In genomic region chr8:94127711-94128110, GRCm38 (mm10) we compare ENCODE assay signal across 34 mouse cellular contexts. TPM values are rescaled to one million over a fixed set of nuclear protein-coding genes. Genes with fewer than 3 reads are reported as not detected.
A peak's percentile ranks its signal among the peaks of the same experiment; 100 is the strongest.
DNase-seq lines count a peak whose midpoint lies in the region; ATAC-seq and TF ChIP-seq lines count a peak whose summit lies in the region.
"Had no signal": no experiment of that assay in that cellular context is flagged by ENCODE, and none has a peak within 500 bp of the region (broad histone marks: within the 10 kb centered on the region; RNA-seq: fewer than 3 reads in every experiment).

No protein-coding gene starts in this region.

- no peaks in the 10 kb centered on the region for H3K9me3 ChIP-seq in forebrain, postnatal 0 days (ENCODE audit: low read length)
- H3K9me3 ChIP-seq: embryonic facial prominence, embryonic 15.5 days; heart, embryonic 12.5 days; neural tube, embryonic 15.5 days had no signal

- no peak for TF ChIP-seq CTCF in layer of hippocampus, adult 2 months (conservative IDR thresholded peaks at IDR 0.05)
- TF ChIP-seq CTCF in Patski (IDR thresholded peaks at IDR 0.05) = no peak
- TF ChIP-seq CTCF in brain, embryonic 14.5 days (IDR thresholded peaks at IDR 0.05; ENCODE audit: borderline replicate concordance, extremely low read depth, insufficient read depth, insufficient read length) = no peak
- no peak for TF ChIP-seq CTCF in forebrain, postnatal 0 days (IDR thresholded peaks at IDR 0.05; ENCODE audit: low read depth)

- POLR2A ChIA-PET in Patski (lab: Charles Lee) = no interaction called here

- no peak for ATAC-seq in Patski
- ATAC-seq in forebrain, postnatal 0 days = peak; percentile 34
- ATAC-seq: intestine, embryonic 16.5 days had no signal

- peaks cover 4% of the 10 kb centered on the region for H3K27me3 ChIP-seq in Patski
- H3K27me3 ChIP-seq in forebrain, postnatal 0 days (ENCODE audit: insufficient read depth, low read length) = no peaks in the 10 kb centered on the region
- H3K27me3 ChIP-seq: embryonic facial prominence, embryonic 15.5 days; heart, embryonic 12.5 days; neural tube, embryonic 15.5 days had no signal

- peak overlapping the region; percentile 4; the same call in 1 of the 2 replicates for H3K27ac ChIP-seq in layer of hippocampus, adult 2 months
- no peak overlapping the region for H3K27ac ChIP-seq in forebrain, postnatal 0 days (ENCODE audit: low read depth, low read length)
- H3K27ac ChIP-seq: embryonic facial prominence, embryonic 15.5 days; liver, embryonic 14.5 days; neural tube, embryonic 15.5 days had no signal

- WGBS in forebrain, postnatal 0 days = 20% methylated on average over 6 of the region's 6 CpGs

- no peak overlapping the region for H3K4me3 ChIP-seq in layer of hippocampus, adult 2 months
- H3K4me3 ChIP-seq in forebrain, postnatal 0 days (ENCODE audit: low read depth, low read length) = no peak overlapping the region
- H3K4me3 ChIP-seq: embryonic facial prominence, embryonic 15.5 days; heart, embryonic 12.5 days; myocyte; neural tube, embryonic 15.5 days had no signal

- CTCF ChIA-PET in Patski (lab: Charles Lee) = no interaction called here

- TF ChIP-seq POLR2A in brain, embryonic 14.5 days (IDR thresholded peaks at IDR 0.05; ENCODE audit: borderline replicate concordance, extremely low read depth, insufficient read depth, insufficient read length, poor library complexity, severe bottlenecking) = no peak

- in situ Hi-C loops in Patski (cut with MboI; ENCODE audit: low pct_unique_long_range_greater_than_20kb) = no loop called here

- H3K4me2 ChIP-seq in forebrain, postnatal 0 days (ENCODE audit: low read depth) = no peak overlapping the region
- H3K4me2 ChIP-seq: embryonic facial prominence, embryonic 15.5 days; heart, embryonic 12.5 days; lung, embryonic 14.5 days; neural tube, embryonic 15.5 days had no signal

- no peak for DNase-seq in layer of hippocampus, adult 2 months (ENCODE audit: low spot score in 2 of 2)
- no peak for DNase-seq in layer of hippocampus, postnatal 10 days (ENCODE audit: low spot score in 2 of 2)
- peak; percentile 13 for DNase-seq in Patski (ENCODE audit: low read depth, low spot score)
- peak; percentile 87 for DNase-seq in brain, embryonic 14.5 days (ENCODE audit: low read depth)
- DNase-seq in forebrain, postnatal 0 days = peak; percentile 57
- DNase-seq in gastrocnemius, postnatal 4 days (ENCODE audit: low spot score in 2 of 2) = no peak
- DNase-seq in urinary bladder, adult 2 months (ENCODE audit: low spot score) = no peak
- no peak for DNase-seq in thymus, postnatal 25 days
- DNase-seq: adrenal gland, postnatal 10 days; cerebellum, adult 8-10 months; cerebellum, postnatal 36 days; embryo, embryonic 11 days; gastrocnemius, postnatal 14 days; heart, adult 18-20 months; heart, postnatal 10 days; kidney, postnatal 25 days; lung, embryonic 14.5 days; lung, postnatal 4 days; thymus, adult 2 months had no signal

- H3K36me3 ChIP-seq in forebrain, postnatal 0 days (ENCODE audit: insufficient read depth) = no peaks in the 10 kb centered on the region
- H3K36me3 ChIP-seq: embryonic facial prominence, embryonic 15.5 days; heart, embryonic 12.5 days; neural tube, embryonic 15.5 days had no signal

- peaks cover 9% of the 10 kb centered on the region; the same call in 1 of the 2 replicates for H3K4me1 ChIP-seq in forebrain, postnatal 0 days (ENCODE audit: insufficient read depth)
- H3K4me1 ChIP-seq: embryonic facial prominence, embryonic 15.5 days; heart, embryonic 12.5 days had no signal

- no peak overlapping the region for H3K9ac ChIP-seq in forebrain, postnatal 0 days
- H3K9ac ChIP-seq: embryonic facial prominence, embryonic 15.5 days; heart, embryonic 12.5 days; liver, embryonic 14.5 days; lung, embryonic 14.5 days; neural tube, embryonic 15.5 days had no signal

RNA-seq across cellular contexts. Expression of gene Mt4, which starts 9.3 kb away (rescaled TPM):
- total RNA-seq in layer of hippocampus, adult 2 months (2021) = not detected
- total RNA-seq in layer of hippocampus, postnatal 10 days (2021) = not detected
- polyA plus RNA-seq in Patski (2021) = not detected
- not detected in 2 replicates for polyA plus RNA-seq in brain, embryonic 14.5 days (2012; rRNA removed)
- total RNA-seq in forebrain, postnatal 0 days (2014; rRNA removed) = not detected in 2 replicates
- not detected in 2 replicates for polyA plus RNA-seq in forebrain, postnatal 0 days (2015; fragmentation: Nextera tagmentation; extraction: Ambion mirVana)
- not detected for total RNA-seq in gastrocnemius, postnatal 4 days (2021)
- polyA plus RNA-seq in urinary bladder, adult 2 months (2012; rRNA removed) = not detected in 2 replicates
- total RNA-seq: adrenal gland, postnatal 10 days; gastrocnemius, postnatal 14 days; heart, adult 18-20 months; heart, postnatal 10 days; layer of hippocampus, adult 8-10 months; left cerebral cortex, postnatal 25 days; megakaryocyte-erythroid progenitor cell, adult 5-6 weeks; MEL had no signal
- polyA plus RNA-seq: heart, embryonic 12.5 days; hindbrain, embryonic 11.5 days; kidney, embryonic 14.5 days; limb, embryonic 14.5 days; lung, embryonic 14.5 days; myocyte; neural tube, embryonic 15.5 days; small intestine, adult 2 months had no signal

RNA-seq across cellular contexts. Expression of gene Mt3, which starts 24.7 kb away (rescaled TPM):
- 1,000 to 10,000 TPM; 1,175 to 1,192 TPM for total RNA-seq in layer of hippocampus, adult 2 months (2021)
- 100 to 1,000 TPM; 758 to 903 TPM for total RNA-seq in layer of hippocampus, postnatal 10 days (2021)
- polyA plus RNA-seq in Patski (2021) = not detected
- 139 and 158 TPM in 2 replicates for polyA plus RNA-seq in brain, embryonic 14.5 days (2012; rRNA removed)
- total RNA-seq in forebrain, postnatal 0 days (2014; rRNA removed) = 151 and 445 TPM in 2 replicates
- 316 and 341 TPM in 2 replicates for polyA plus RNA-seq in forebrain, postnatal 0 days (2015; fragmentation: Nextera tagmentation; extraction: Ambion mirVana)
- 10 to 100 TPM; 11.4 to 18.3 TPM for total RNA-seq in gastrocnemius, postnatal 4 days (2021)
- polyA plus RNA-seq in urinary bladder, adult 2 months (2012; rRNA removed) = 1.6 and 3.5 TPM in 2 replicates
- total RNA-seq: megakaryocyte-erythroid progenitor cell, adult 5-6 weeks; MEL had no signal
- polyA plus RNA-seq: C2C12 had no signal

RNA-seq across cellular contexts. Expression of gene Bbs2, which starts 29.0 kb away (rescaled TPM):
- 10 to 100 TPM; 27.6 to 31.4 TPM for total RNA-seq in layer of hippocampus, adult 2 months (2021)
- 10 to 100 TPM; 16.0 to 18.0 TPM for total RNA-seq in layer of hippocampus, postnatal 10 days (2021)
- 28.0 TPM for polyA plus RNA-seq in Patski (2021)
- 55.5 and 62.9 TPM in 2 replicates for polyA plus RNA-seq in brain, embryonic 14.5 days (2012; rRNA removed)
- 21.1 and 22.6 TPM in 2 replicates for total RNA-seq in forebrain, postnatal 0 days (2014; rRNA removed)
- 8.9 and 14.9 TPM in 2 replicates for polyA plus RNA-seq in forebrain, postnatal 0 days (2015; fragmentation: Nextera tagmentation; extraction: Ambion mirVana)
- 1 to 10 TPM; 8.3 to 8.6 TPM for total RNA-seq in gastrocnemius, postnatal 4 days (2021)
- 28.8 and 31.8 TPM in 2 replicates for polyA plus RNA-seq in urinary bladder, adult 2 months (2012; rRNA removed)

RNA-seq across cellular contexts. Expression of gene Mt2, which starts 44.8 kb away (rescaled TPM):
- 100 to 1,000 TPM; 545 to 546 TPM for total RNA-seq in layer of hippocampus, adult 2 months (2021)
- 100 to 1,000 TPM; 187 to 290 TPM for total RNA-seq in layer of hippocampus, postnatal 10 days (2021)
- 92.3 TPM for polyA plus RNA-seq in Patski (2021)
- polyA plus RNA-seq in brain, embryonic 14.5 days (2012; rRNA removed) = 15.6 and 32.2 TPM in 2 replicates
- 36.4 and 88.1 TPM in 2 replicates for total RNA-seq in forebrain, postnatal 0 days (2014; rRNA removed)
- 139 and 143 TPM in 2 replicates for polyA plus RNA-seq in forebrain, postnatal 0 days (2015; fragmentation: Nextera tagmentation; extraction: Ambion mirVana)
- 100 to 1,000 TPM in 1 of 2 experiments, 10 to 100 TPM in 1; 83.6 to 103 TPM for total RNA-seq in gastrocnemius, postnatal 4 days (2021)
- polyA plus RNA-seq in urinary bladder, adult 2 months (2012; rRNA removed) = 100.0 and 101 TPM in 2 replicates

RNA-seq across cellular contexts. Expression of gene Mt1, which starts 51.2 kb away (rescaled TPM):
- 100 to 1,000 TPM; 636 to 650 TPM for total RNA-seq in layer of hippocampus, adult 2 months (2021)
- 100 to 1,000 TPM; 223 to 273 TPM for total RNA-seq in layer of hippocampus, postnatal 10 days (2021)
- 131 TPM for polyA plus RNA-seq in Patski (2021)
- polyA plus RNA-seq in brain, embryonic 14.5 days (2012; rRNA removed) = 38.9 and 76.5 TPM in 2 replicates
- total RNA-seq in forebrain, postnatal 0 days (2014; rRNA removed) = 205 and 418 TPM in 2 replicates
- polyA plus RNA-seq in forebrain, postnatal 0 days (2015; fragmentation: Nextera tagmentation; extraction: Ambion mirVana) = 386 and 411 TPM in 2 replicates
- 10 to 100 TPM; 42.4 to 49.1 TPM for total RNA-seq in gastrocnemius, postnatal 4 days (2021)
- polyA plus RNA-seq in urinary bladder, adult 2 months (2012; rRNA removed) = 256 and 257 TPM in 2 replicates

Comparison
In these comparisons a context has a peak if more than half of its experiments do, and no peak if none do; other contexts are left out.
1. DNase-seq: peak in Patski (single experiment), brain, embryonic 14.5 days (single experiment) and forebrain, postnatal 0 days (single experiment); none in layer of hippocampus, adult 2 months (0 of 2), layer of hippocampus, postnatal 10 days (0 of 2), gastrocnemius, postnatal 4 days (0 of 2), urinary bladder, adult 2 months (single experiment) and thymus, postnatal 25 days (single experiment).